Mouse (Mus musculus): ENCODE results near the gene Cyth4. TPM values are rescaled to one million over a fixed set of nuclear protein-coding genes. Genes with fewer than 3 reads are reported as not detected.

Cyth4 gene
- polyA plus RNA-seq, 1 experiment from 2014 or later, result 5.3 TPM

DNA sequence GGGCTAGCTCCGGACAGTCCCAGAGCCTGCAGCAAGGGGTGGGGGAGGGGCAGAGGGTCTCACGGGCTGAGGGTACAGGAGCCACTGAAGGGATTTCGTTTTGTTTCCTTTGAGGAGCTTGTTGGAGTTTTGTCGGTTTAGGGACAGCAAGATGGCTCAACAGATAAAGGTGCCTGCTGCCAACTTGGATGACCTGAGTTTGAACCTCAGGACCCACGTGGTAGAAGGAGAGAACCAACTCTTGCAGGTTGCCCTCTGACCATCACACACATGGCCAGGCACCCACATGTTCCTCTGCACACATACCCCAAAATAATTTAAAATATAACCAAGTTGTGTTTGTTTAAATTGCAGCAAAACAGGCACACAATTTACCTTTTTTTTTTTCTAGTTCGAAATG lies 6.9 kb upstream of the Cyth4 start:
- no peaks in the 10 kb centered on the region for H3K36me3 ChIP-seq
- 0 out of 2 replicates have a peak, but pooled peaks cover 5% of the 10 kb centered on the region for H3K4me1 ChIP-seq
- H3K27ac ChIP-seq (replicated peaks), result no peak overlapping the region
- no peaks in the 10 kb centered on the region for H3K9me3 ChIP-seq
- H3K9ac ChIP-seq (replicated peaks), result no peak overlapping the region
- no peaks in the 10 kb centered on the region for H3K27me3 ChIP-seq
- H3K4me2 ChIP-seq (replicated peaks), result no peak overlapping the region
- no peak for ATAC-seq (replicated peaks)
- WGBS, result 82% methylated on average over 6 of the region's 6 CpGs
- H3K4me3 ChIP-seq, result no peak overlapping the region

DNA sequence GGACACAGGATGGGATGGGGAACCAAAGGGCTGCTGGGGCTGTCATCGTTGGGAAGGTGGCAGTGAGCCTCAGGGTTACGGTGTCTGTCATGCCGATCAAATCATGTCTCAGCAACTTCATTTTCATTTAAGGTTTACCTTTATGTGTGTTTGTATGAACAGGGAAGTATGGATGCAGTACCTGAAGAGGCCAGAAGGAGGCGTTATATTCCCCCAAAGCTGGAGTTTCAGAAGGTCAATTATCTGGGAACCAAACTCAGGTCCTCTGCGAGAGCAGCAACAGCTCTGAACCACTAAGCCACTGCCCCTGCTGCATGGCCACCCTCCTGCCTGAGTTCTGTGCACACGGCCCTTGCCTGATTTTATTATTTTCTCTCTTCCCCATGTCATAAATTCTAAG lies 6.1 kb upstream of the Cyth4 start:
- Histone ChIP-seq H3K9ac (replicated peaks) (no peak overlapping the region), H3K27ac (replicated peaks) (no peak overlapping the region), H3K36me3 (no peaks in the 10 kb centered on the region), H3K4me3 (no peak overlapping the region), H3K4me2 (replicated peaks) (no peak overlapping the region), H3K27me3 (no peaks in the 10 kb centered on the region), H3K4me1 (0 out of 2 replicates have a peak, but pooled peaks cover 5% of the 10 kb centered on the region), H3K9me3 (no peaks in the 10 kb centered on the region)
- 82% methylated on average over 6 of the region's 6 CpGs for WGBS
- ATAC-seq (replicated peaks), result no peak

DNA sequence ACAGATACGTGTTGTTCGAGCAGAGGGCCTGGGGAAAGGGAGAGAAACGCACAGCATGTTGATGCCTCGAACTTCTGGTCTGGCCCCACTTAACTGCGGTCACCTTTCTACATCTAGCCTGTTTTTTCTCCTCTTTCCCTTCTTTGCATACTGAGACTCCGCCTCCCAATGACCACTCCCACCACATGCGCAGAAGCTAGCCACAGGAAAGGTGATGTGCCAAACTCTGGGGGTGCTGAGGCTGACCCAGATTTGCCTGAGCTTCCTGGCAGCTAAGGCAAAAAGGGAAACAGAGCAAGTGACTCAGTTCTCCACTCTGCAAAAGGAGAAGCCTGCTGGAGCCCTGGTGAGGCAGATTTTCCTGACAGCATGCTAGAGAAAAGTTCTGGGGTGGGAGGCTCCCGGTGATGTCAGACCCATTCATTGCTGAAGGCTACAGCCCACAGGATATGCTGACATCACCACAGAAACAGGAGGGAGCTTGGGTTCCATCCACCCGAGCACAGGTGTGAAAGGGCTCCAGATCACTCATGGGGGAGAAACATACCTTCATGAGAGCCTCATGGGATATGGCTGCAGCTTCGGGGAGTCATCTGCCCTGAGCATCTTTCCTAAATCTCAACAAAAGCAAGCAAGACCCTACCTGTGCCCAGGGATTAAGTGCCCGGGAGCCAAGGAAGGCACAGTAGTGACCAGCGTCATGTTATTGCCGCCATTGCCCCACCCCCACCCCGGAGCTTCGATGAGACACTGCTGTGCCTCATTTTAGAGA lies 5.0 kb upstream of the Cyth4 start:
- no peaks in the 10 kb centered on the region for H3K27me3 ChIP-seq
- H3K4me3 ChIP-seq, result no peak overlapping the region
- WGBS, result 68% methylated on average over 15 of the region's 15 CpGs
- no peak overlapping the region for H3K27ac ChIP-seq (replicated peaks)
- 0 out of 2 replicates have a peak, but pooled peaks cover 5% of the 10 kb centered on the region for H3K4me1 ChIP-seq
- H3K36me3 ChIP-seq, result no peaks in the 10 kb centered on the region
- ATAC-seq (replicated peaks), result no peak
- no peaks in the 10 kb centered on the region for H3K9me3 ChIP-seq
- no peak overlapping the region for H3K4me2 ChIP-seq (replicated peaks)
- no peak overlapping the region for H3K9ac ChIP-seq (replicated peaks)

DNA sequence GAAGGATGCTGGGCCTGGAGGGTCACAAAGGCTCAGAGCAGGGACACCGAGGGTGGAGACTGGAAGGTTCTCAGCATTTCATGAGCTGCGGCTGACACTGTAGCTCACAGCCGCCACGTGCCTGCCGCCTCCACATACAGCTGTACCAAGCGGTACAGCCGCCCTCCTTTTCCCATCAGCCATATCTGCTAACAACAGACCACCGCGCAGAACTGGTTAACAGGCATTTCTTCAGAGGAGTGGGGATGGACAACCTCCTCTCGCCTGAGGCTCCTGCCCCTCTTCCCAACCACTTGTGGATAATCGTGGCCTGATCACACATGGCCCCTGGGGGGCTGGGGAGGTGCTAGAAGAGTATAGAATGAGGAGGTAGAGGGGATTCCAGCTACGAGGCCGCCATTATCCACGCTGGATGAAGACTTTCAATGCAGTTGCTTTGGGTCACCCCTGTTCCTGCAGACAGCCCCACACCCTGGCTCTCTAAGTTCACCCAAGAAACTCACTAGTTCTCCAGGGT lies 4.3 kb upstream of the Cyth4 start:
- H3K4me1 ChIP-seq, result 0 out of 2 replicates have a peak, but pooled peaks cover 3% of the 10 kb centered on the region
- H3K27me3 ChIP-seq, result no peaks in the 10 kb centered on the region
- 86% methylated on average over 14 of the region's 14 CpGs for WGBS
- H3K4me3 ChIP-seq, result no peak overlapping the region
- H3K9ac ChIP-seq (replicated peaks), result no peak overlapping the region
- no peaks in the 10 kb centered on the region for H3K9me3 ChIP-seq
- no peak overlapping the region for H3K27ac ChIP-seq (replicated peaks)
- ATAC-seq (replicated peaks), result no peak
- no peaks in the 10 kb centered on the region for H3K36me3 ChIP-seq
- no peak overlapping the region for H3K4me2 ChIP-seq (replicated peaks)

DNA sequence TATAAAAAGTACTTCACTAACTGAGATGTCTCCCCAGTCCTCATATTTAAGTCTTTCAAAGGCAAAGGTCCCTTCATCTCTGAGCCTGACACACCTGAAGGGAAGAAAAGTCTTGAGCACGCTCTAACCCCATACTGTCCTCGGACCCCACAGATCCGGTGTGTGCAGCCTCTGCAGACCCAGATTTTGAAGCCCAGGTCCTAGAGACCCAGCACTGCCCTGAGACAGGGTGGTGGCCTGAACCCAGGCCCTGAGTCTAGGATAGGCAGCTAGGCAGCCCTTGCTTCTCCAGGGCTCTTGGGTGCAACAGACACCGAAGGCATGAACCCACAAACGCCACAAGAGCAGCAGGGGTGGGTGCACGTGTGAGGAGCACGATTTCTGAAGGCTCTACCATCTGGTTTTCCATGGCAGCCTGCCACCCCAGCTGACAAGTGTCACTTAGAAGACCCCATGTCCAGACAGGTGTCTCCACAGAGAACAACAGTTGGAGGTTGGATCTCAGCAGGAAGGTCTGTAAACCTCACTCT lies 2.9 kb upstream of the Cyth4 start:
- ATAC-seq (replicated peaks), result no peak
- no peaks in the 10 kb centered on the region for H3K9me3 ChIP-seq
- 77% methylated on average over 7 of the region's 7 CpGs for WGBS

DNA sequence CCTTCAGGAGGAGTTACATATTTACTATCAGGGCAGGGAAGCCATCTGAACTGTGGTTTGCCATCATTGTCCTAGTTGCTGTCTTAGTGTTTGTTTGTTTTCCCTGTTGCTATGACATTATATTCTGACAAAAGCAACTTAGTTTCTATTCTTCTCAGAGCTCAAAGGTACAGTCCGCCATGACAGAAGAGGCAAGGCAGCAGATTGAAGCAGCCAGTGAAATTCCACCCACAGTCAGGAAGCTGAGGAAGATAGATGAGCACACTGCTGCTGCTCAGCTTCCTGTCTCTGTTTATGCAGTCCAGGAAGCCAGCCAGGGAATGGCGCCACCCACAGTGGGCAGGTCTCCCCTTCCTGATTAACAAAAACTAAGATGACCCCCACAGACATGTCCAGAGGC lies 2.0 kb upstream of the Cyth4 start:
- no peak for ATAC-seq (replicated peaks)
- H3K4me2 ChIP-seq (replicated peaks), result no peak overlapping the region
- 94% methylated on average over 2 of the region's 2 CpGs for WGBS
- no peaks in the 10 kb centered on the region for H3K4me1 ChIP-seq
- H3K9me3 ChIP-seq, result no peaks in the 10 kb centered on the region
- H3K9ac ChIP-seq (replicated peaks), result no peak overlapping the region
- H3K36me3 ChIP-seq, result no peaks in the 10 kb centered on the region
- no peak overlapping the region for H3K27ac ChIP-seq (replicated peaks)
- H3K27me3 ChIP-seq, result no peaks in the 10 kb centered on the region
- H3K4me3 ChIP-seq, result no peak overlapping the region

More for the DNA sequence above, 2.9 kb upstream of the Cyth4 start:
- Histone ChIP-seq H3K4me1 (no peaks in the 10 kb centered on the region), H3K4me2 (replicated peaks) (no peak overlapping the region), H3K9ac (replicated peaks) (no peak overlapping the region), H3K27ac (replicated peaks) (no peak overlapping the region), H3K4me3 (no peak overlapping the region), H3K36me3 (no peaks in the 10 kb centered on the region), H3K27me3 (no peaks in the 10 kb centered on the region)

DNA sequence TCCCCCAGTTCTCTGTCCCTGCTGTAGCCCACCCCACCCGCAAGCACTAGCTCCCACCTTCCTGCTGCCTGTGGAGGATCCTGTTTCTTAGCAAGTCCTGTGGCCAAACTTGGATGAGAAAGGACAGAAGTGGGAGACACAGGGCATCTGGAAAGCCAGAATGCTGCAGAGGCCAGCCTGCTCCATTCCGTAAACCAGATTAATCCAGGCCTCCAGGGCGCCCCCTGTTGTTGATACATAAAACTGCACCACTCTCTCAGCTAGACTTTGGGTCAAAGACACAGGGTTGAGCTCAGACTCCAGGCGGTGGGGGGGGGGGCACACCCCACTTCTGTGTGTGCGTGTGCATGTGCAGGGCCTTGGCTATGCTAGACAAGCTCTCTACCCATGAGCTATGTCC lies 1.4 kb upstream of the Cyth4 start:
- Histone ChIP-seq H3K4me3 (no peak overlapping the region), H3K9ac (replicated peaks) (no peak overlapping the region), H3K27ac (replicated peaks) (no peak overlapping the region), H3K27me3 (no peaks in the 10 kb centered on the region), H3K36me3 (no peaks in the 10 kb centered on the region), H3K4me2 (replicated peaks) (no peak overlapping the region), H3K9me3 (no peaks in the 10 kb centered on the region), H3K4me1 (no peaks in the 10 kb centered on the region)
- WGBS, result 74% methylated on average over 5 of the region's 5 CpGs
- ATAC-seq (replicated peaks), result no peak

DNA sequence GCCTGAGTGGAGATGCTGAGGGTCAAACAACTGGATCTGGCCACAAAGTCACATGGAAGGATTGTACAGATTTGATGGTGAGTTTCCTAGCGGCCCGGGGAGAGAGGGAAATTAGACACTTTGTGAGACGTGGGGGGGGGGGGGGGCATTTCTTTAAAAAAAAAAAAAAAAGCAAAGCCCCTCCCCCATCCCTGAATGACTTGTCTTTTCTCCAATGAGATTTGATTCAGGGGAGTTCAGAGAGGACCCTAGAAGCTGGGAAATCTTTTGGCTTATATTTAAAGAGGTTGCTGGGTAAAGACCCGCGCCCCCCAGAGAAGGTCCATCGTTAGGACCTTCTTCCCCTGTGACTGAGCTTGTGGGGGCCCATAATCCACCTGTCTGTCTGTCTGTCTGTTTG lies 343 bp upstream of the Cyth4 start:
- Histone ChIP-seq H3K4me3 (no peak overlapping the region), H3K27me3 (no peaks in the 10 kb centered on the region), H3K36me3 (no peaks in the 10 kb centered on the region), H3K9me3 (no peaks in the 10 kb centered on the region), H3K27ac (replicated peaks) (no peak overlapping the region), H3K9ac (replicated peaks) (no peak overlapping the region), H3K4me2 (replicated peaks) (no peak overlapping the region), H3K4me1 (no peaks in the 10 kb centered on the region)
- ATAC-seq (replicated peaks), result no peak
- 81% methylated on average over 6 of the region's 6 CpGs for WGBS

DNA sequence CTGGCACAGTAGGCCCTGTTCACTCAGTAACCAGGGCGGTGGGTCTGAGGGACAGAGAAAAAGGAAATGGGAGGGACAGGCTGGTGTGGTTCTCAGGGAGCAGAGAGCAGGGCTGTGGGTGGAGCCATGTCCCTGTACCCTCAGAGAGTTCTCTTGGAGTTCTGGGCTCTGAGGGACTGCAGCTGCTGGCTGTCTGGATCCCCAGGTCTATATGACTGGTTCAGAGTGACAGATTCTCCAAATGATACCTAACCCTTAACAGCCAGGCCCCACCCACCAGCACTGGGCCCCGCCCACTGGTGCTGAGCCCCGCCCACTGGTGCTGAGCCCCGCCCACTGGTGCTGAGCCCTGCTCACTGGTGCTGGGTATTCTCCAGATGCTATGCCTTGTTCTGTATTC lies 882 bp downstream of the Cyth4 start:
- no peak overlapping the region for H3K27ac ChIP-seq (replicated peaks)

DNA sequence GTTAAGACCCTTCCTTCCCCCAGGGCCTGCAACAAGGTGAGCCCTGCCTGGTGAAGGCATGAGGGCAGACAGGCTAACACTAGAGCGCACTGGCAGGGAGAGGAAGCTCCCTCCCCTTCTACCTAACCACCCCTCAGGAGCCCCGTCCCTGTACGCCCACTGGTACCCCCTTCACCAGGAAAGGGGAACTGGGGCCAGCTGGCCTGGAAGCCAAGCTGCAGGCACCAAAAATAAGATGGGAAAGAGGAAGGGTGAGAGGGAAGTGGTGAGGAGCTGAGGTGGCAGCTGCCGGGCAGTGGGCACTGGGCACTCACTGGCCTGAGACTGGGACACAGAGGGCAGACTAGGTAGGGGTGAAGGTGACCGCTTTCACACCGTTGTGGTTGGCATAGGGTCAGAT lies 2.3 kb downstream of the Cyth4 start:
- no peak overlapping the region for H3K4me2 ChIP-seq (replicated peaks)
- no peaks in the 10 kb centered on the region for H3K9me3 ChIP-seq
- no peaks in the 10 kb centered on the region for H3K4me1 ChIP-seq
- 89% methylated on average over 6 of the region's 6 CpGs for WGBS
- no peak for ATAC-seq (replicated peaks)
- H3K36me3 ChIP-seq, result no peaks in the 10 kb centered on the region
- no peak overlapping the region for H3K4me3 ChIP-seq
- no peaks in the 10 kb centered on the region for H3K27me3 ChIP-seq
- H3K9ac ChIP-seq (replicated peaks), result no peak overlapping the region
- no peak overlapping the region for H3K27ac ChIP-seq (replicated peaks)

More for the DNA sequence above, 882 bp downstream of the Cyth4 start:
- no peaks in the 10 kb centered on the region for H3K36me3 ChIP-seq
- no peak for ATAC-seq (replicated peaks)
- no peaks in the 10 kb centered on the region for H3K9me3 ChIP-seq
- no peak overlapping the region for H3K4me2 ChIP-seq (replicated peaks)
- no peaks in the 10 kb centered on the region for H3K4me1 ChIP-seq
- 69% methylated on average over 4 of the region's 4 CpGs for WGBS
- no peaks in the 10 kb centered on the region for H3K27me3 ChIP-seq
- H3K9ac ChIP-seq (replicated peaks), result no peak overlapping the region
- H3K4me3 ChIP-seq, result no peak overlapping the region

DNA sequence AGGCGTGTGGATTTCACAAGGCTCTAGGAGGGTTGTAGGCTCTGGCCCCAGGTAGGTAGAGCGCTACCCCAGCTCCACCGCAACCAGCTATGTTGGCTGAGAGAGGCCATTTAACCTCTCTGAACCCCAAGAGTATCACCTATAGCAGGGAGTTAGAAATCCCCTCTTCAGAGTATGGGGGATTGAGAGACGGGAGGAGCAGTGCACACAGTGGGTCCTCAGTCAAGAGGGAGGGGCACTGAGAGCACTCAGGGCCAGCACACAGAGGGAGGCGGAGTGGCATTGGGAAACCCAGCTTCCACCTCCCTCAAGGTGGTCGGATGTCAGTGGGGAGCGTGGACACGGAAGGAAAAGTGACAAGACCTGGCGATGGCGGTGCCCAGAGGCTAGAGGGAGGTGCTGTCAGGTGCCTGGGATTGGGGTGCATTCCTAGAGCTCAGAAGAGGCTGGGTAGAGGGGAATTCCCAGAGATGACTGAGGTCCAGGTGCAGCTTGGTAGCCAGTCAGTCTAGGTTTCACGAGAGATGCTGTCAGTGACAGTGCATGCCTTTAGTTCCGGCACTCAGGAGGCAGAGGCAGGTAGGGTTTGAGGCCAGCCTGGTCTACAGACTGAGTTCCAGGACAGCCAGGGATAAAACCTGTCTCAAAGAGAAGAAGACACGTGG lies 2.8 kb downstream of the Cyth4 start:
- Histone ChIP-seq H3K27ac (replicated peaks) (no peak overlapping the region), H3K4me3 (no peak overlapping the region), H3K9me3 (no peaks in the 10 kb centered on the region), H3K36me3 (no peaks in the 10 kb centered on the region), H3K4me2 (replicated peaks) (no peak overlapping the region), H3K4me1 (no peaks in the 10 kb centered on the region), H3K9ac (replicated peaks) (no peak overlapping the region), H3K27me3 (no peaks in the 10 kb centered on the region)
- no peak for ATAC-seq (replicated peaks)
- WGBS, result 83% methylated on average over 13 of the region's 13 CpGs

DNA sequence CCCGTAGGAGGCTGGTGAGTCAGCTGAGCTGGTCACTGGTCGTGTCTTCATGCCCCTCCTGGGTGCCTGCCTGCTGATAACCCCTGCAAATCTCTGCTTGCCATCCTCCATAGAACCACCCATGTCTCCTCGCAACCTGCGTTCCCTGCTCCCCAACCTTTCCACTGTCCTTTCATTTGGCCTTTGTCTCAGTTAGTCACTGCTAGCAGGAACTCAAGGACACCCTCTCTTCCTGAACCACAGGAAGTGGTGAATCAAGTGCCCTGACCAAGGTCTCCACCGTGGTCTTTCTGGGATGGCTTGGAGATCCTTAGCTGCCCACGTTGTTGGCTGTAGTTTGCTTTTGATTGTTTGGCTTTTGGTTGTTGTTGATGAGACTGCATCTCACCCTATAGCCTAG lies 4.3 kb downstream of the Cyth4 start:
- no peak for ATAC-seq (replicated peaks)
- 81% methylated on average over 6 of the region's 6 CpGs for WGBS
- no peaks in the 10 kb centered on the region for H3K9me3 ChIP-seq

More for the DNA sequence above, 4.3 kb downstream of the Cyth4 start:
- Histone ChIP-seq H3K27me3 (no peaks in the 10 kb centered on the region), H3K9ac (replicated peaks) (no peak overlapping the region), H3K4me1 (peaks cover 8% of the 10 kb centered on the region; the same call in 1 of the 2 replicates), H3K27ac (replicated peaks) (no peak overlapping the region), H3K4me2 (replicated peaks) (no peak overlapping the region), H3K4me3 (no peak overlapping the region), H3K36me3 (no peaks in the 10 kb centered on the region)

Measured in forebrain, embryonic 15.5 days (tissue).